Comparison of ENCODE assay signal across 8 mouse cellular contexts in genomic region chr4:133729541-133730093, GRCm38 (mm10). TPM values are rescaled to one million over a fixed set of nuclear protein-coding genes. Genes with fewer than 3 reads are reported as not detected.
DNase-seq lines count a peak whose midpoint lies in the region; ATAC-seq lines count a peak whose summit lies in the region.

No protein-coding gene starts in this region.

- H3K27ac ChIP-seq in hindbrain, embryonic 12.5 days: peak overlapping the region; percentile 88

- peaks cover 77% of the 10 kb centered on the region for H3K4me1 ChIP-seq in hindbrain, embryonic 12.5 days

- H3K9me3 ChIP-seq in hindbrain, embryonic 12.5 days (replicated peaks): no peaks in the 10 kb centered on the region

- ATAC-seq in hindbrain, embryonic 12.5 days (ENCODE audit: low FRiP score): peak; percentile 92

- H3K36me3 ChIP-seq in hindbrain, embryonic 12.5 days: no peaks in the 10 kb centered on the region

- H3K4me3 ChIP-seq in hindbrain, embryonic 12.5 days: peak overlapping the region; percentile 10; the same call in 1 of the 2 replicates

- peak overlapping the region; percentile 42; the same call in 1 of the 2 replicates for H3K9ac ChIP-seq in hindbrain, embryonic 12.5 days

- peak; percentile 93 for DNase-seq in NIH3T3 (ENCODE audit: low read depth)
- peak; percentile 96 for DNase-seq in cerebellum, adult 9-11 months
- peak; percentile 86 for DNase-seq in frontal cortex, postnatal 10 days (ENCODE audit: low spot score in 2 of 2)
- peak; percentile 80 to 90 for DNase-seq in layer of hippocampus, postnatal 14 days (ENCODE audit: low spot score in 2 of 2)
- DNase-seq in lung, postnatal 10 days: peak; percentile 96
- DNase-seq in retina, embryonic 14.5 days (ENCODE audit: low spot score): peak; percentile 92
- peak; percentile 83 for DNase-seq in thymus, postnatal 4 days

- WGBS in hindbrain, embryonic 12.5 days: 3% methylated on average over 16 of the region's 16 CpGs

- peak overlapping the region; percentile 37 for H3K4me2 ChIP-seq in hindbrain, embryonic 12.5 days (replicated peaks)

- H3K27me3 ChIP-seq in hindbrain, embryonic 12.5 days: no peaks in the 10 kb centered on the region

RNA-seq across cellular contexts. Expression of gene Arid1a, which starts 27.0 kb away (rescaled TPM):
- 41.9 and 44.3 TPM in 2 replicates for polyA plus RNA-seq in hindbrain, embryonic 12.5 days (2016; fragmentation: Nextera tagmentation; extraction: Ambion mirVana)
- total RNA-seq in layer of hippocampus, postnatal 14 days (2021): 10 to 100 TPM; 75.3 to 76.5 TPM

RNA-seq across cellular contexts. Expression of gene Pigv, which starts 57.2 kb away (rescaled TPM):
- 16.6 and 18.6 TPM in 2 replicates for polyA plus RNA-seq in hindbrain, embryonic 12.5 days (2016; fragmentation: Nextera tagmentation; extraction: Ambion mirVana)
- 1 to 10 TPM; 6.8 to 9.1 TPM for total RNA-seq in layer of hippocampus, postnatal 14 days (2021)

Comparison
In these comparisons a context has a peak if more than half of its experiments do, and no peak if none do; other contexts are left out.
1. Peak in every context shown above with its lines: DNase-seq, ATAC-seq, H3K4me3 ChIP-seq and H3K27ac ChIP-seq.